Mouse (Mus musculus) intestine, embryonic 16.5 days (tissue): ENCODE results near the gene Sox15. TPM values are rescaled to one million over a fixed set of nuclear protein-coding genes. Genes with fewer than 3 reads are reported as not detected.

ENCODE experiments used
- ATAC-seq: fragments of 200-750 bp; cut with Nextera tagmentation; 2 replicates; pipeline ENCODE4 v1.8.0; 2017; ENCODE audit warnings: moderate TSS enrichment, moderate library complexity
- H3K27ac ChIP-seq: fragments of 300-500 bp; sonication (generic); 2 replicates; pipeline ENCODE4 v1.5.1; 2014; ENCODE audit warnings: mild to moderate bottlenecking, low read length
- H3K27me3 ChIP-seq: fragments of 300-500 bp; sonication (generic); replicated peaks from 2 replicates; pipeline ENCODE4 v1.6.1; 2014; ENCODE audit warnings: low read length, control low read depth, mixed read lengths; ENCODE audit not compliant: control insufficient read depth, insufficient read depth
- H3K36me3 ChIP-seq: fragments of 300-500 bp; sonication (generic); 2 replicates; pipeline ENCODE4 v1.6.1; 2014; ENCODE audit warnings: low read length, control low read depth; ENCODE audit not compliant: control insufficient read depth, insufficient read depth
- H3K4me1 ChIP-seq: fragments of 300-500 bp; sonication (generic); 2 replicates; pipeline ENCODE4 v1.6.1; 2014; ENCODE audit warnings: low read length, control low read depth, mixed read lengths; ENCODE audit not compliant: control insufficient read depth, insufficient read depth
- H3K4me2 ChIP-seq: fragments of 300-500 bp; sonication (generic); 2 replicates; pipeline ENCODE4 v1.6.1; 2014; ENCODE audit warnings: low read depth, low read length, control low read depth
- H3K4me3 ChIP-seq: fragments of 300-500 bp; sonication (generic); 2 replicates; pipeline ENCODE4 v1.5.1; 2014; ENCODE audit warnings: mild to moderate bottlenecking, low read length
- H3K9ac ChIP-seq: fragments of 300-500 bp; sonication (generic); 2 replicates; pipeline ENCODE4 v1.6.1; 2014; ENCODE audit warnings: low read depth, low read length
- H3K9me3 ChIP-seq: fragments of 300-500 bp; sonication (generic); 2 replicates; pipeline ENCODE4 v1.6.1; 2016; ENCODE audit warnings: low read length, control low read depth; ENCODE audit not compliant: control insufficient read depth
- WGBS: fragments of 180-500 bp; shearing (Covaris S2); extraction: QIAGEN DNeasy Blood & Tissue Kit; methylation state at CpG from one replicate; pipeline ENCODE4 v1.1.7; 2014; 5-methylcytosine and 5-hydroxymethylcytosine counted together
- polyA plus RNA-seq: library from polyadenylated mRNA; unstranded; fragments of >200 nt; fragmentation: Nextera tagmentation; extraction: Ambion mirVana; gene quantifications from 2 replicates; pipeline ENCODE4 v1.2.1, GENCODE M21; 2015

Sox15 gene
- polyA plus RNA-seq, 1 experiment from 2014 or later = not detected

- Histone ChIP-seq H3K4me3 (no peak overlapping the region), H3K9me3 (no peaks in the 10 kb centered on the region), H3K9ac (no peak overlapping the region), H3K36me3 (peaks cover 24% of the 10 kb centered on the region), H3K27me3 (no peaks in the 10 kb centered on the region), H3K4me2 (no peak overlapping the region), H3K4me1 (peaks cover 24% of the 10 kb centered on the region), H3K27ac (no peak overlapping the region; the same call in 1 of the 2 replicates)
- 85% methylated on average over 3 of the region's 3 CpGs for WGBS
- ATAC-seq = no peak
Observed at GRCm38 (mm10) chr11:69666665-69667005, 11.5 kb downstream of the Sox15 start.

GRCm38 (mm10) chr11:69670786-69671725 lies 15.9 kb downstream of the Sox15 start:
- peak; percentile 67 for ATAC-seq
- Histone ChIP-seq H3K36me3 (peaks cover 19% of the 10 kb centered on the region), H3K9me3 (no peaks in the 10 kb centered on the region), H3K27me3 (no peaks in the 10 kb centered on the region), H3K27ac (peak overlapping the region; percentile 99), H3K4me1 (peaks cover 22% of the 10 kb centered on the region), H3K4me3 (peak overlapping the region; percentile 99), H3K4me2 (peak overlapping the region; percentile 88), H3K9ac (peak overlapping the region; percentile 99)
- WGBS = under 1% methylated on average over 60 of the region's 61 CpGs

GRCm38 (mm10) chr11:69671726-69672124 lies 16.6 kb downstream of the Sox15 start:
- under 1% methylated on average over 40 of the region's 43 CpGs for WGBS
- peak overlapping the region; percentile 9; the same call in 1 of the 2 replicates for H3K4me2 ChIP-seq
- peaks cover 22% of the 10 kb centered on the region for H3K4me1 ChIP-seq
- H3K4me3 ChIP-seq = peak overlapping the region; percentile 99
- H3K27ac ChIP-seq = peak overlapping the region; percentile 99
- no peaks in the 10 kb centered on the region for H3K9me3 ChIP-seq
- H3K27me3 ChIP-seq = no peaks in the 10 kb centered on the region
- H3K9ac ChIP-seq = peak overlapping the region; percentile 99
- peaks cover 23% of the 10 kb centered on the region for H3K36me3 ChIP-seq
- ATAC-seq = peak; percentile 8; the same call in 1 of the 2 replicates

GRCm38 (mm10) chr11:69672211-69672706 lies 17.1 kb downstream of the Sox15 start, which contains the start of gene Eif4a1:
TSS of gene Eif4a1 (minus strand) at chr11:69672423.
- no peaks in the 10 kb centered on the region for H3K27me3 ChIP-seq
- H3K4me3 ChIP-seq = peak within 1 kb of the TSS; percentile 99
- peak; percentile 98 for ATAC-seq
- under 1% methylated on average over 36 of the region's 36 CpGs for WGBS
- H3K4me2 ChIP-seq = peak within 1 kb of the TSS; percentile 55
- H3K9ac ChIP-seq = peak within 1 kb of the TSS; percentile 99
- H3K27ac ChIP-seq = peak within 1 kb of the TSS; percentile 99
- H3K36me3 ChIP-seq = peaks cover 20% of the 10 kb centered on the region
- peaks cover 22% of the 10 kb centered on the region for H3K4me1 ChIP-seq
- H3K9me3 ChIP-seq = no peaks in the 10 kb centered on the region

GRCm38 (mm10) chr11:69679144-69679543 lies 24.0 kb downstream of the Sox15 start:
- no peak overlapping the region for H3K4me2 ChIP-seq
- peaks cover 12% of the 10 kb centered on the region for H3K36me3 ChIP-seq
- H3K9ac ChIP-seq = no peak overlapping the region
- H3K4me3 ChIP-seq = no peak overlapping the region
- H3K27ac ChIP-seq = no peak overlapping the region
- no peak for ATAC-seq
- 87% methylated on average over 2 of the region's 2 CpGs for WGBS
- H3K27me3 ChIP-seq = no peaks in the 10 kb centered on the region
- peaks cover 21% of the 10 kb centered on the region for H3K4me1 ChIP-seq
- H3K9me3 ChIP-seq = no peaks in the 10 kb centered on the region

GRCm38 (mm10) chr11:69680136-69680855 lies 25.2 kb downstream of the Sox15 start:
- Histone ChIP-seq H3K4me1 (peaks cover 24% of the 10 kb centered on the region), H3K27ac (no peak overlapping the region), H3K9ac (peak overlapping the region; percentile 84; the same call in 1 of the 2 replicates), H3K4me2 (peak overlapping the region; percentile 90), H3K36me3 (peaks cover 12% of the 10 kb centered on the region; the same call in 1 of the 2 replicates), H3K27me3 (no peaks in the 10 kb centered on the region), H3K4me3 (peak overlapping the region; percentile 84; the same call in 1 of the 2 replicates), H3K9me3 (no peaks in the 10 kb centered on the region)
- no peak for ATAC-seq
- WGBS = 89% methylated on average over 30 of the region's 30 CpGs

GRCm38 (mm10) chr11:69681314-69682208 lies 26.4 kb downstream of the Sox15 start, which contains the start of gene Senp3:
TSS of gene Senp3 (minus strand) at chr11:69682084.
- WGBS = under 1% methylated on average over 73 of the region's 80 CpGs

GRCm38 (mm10) chr11:69682209-69682839 lies 27.2 kb downstream of the Sox15 start:
- Histone ChIP-seq H3K9ac (peak overlapping the region; percentile 84), H3K4me2 (peak overlapping the region; percentile 90), H3K36me3 (peaks cover 6% of the 10 kb centered on the region; the same call in 1 of the 2 replicates), H3K27ac (peak overlapping the region; percentile 92), H3K4me1 (peaks cover 41% of the 10 kb centered on the region), H3K9me3 (no peaks in the 10 kb centered on the region), H3K27me3 (no peaks in the 10 kb centered on the region), H3K4me3 (peak overlapping the region; percentile 84)
- peak; percentile 17 for ATAC-seq
- WGBS = 20% methylated on average over 24 of the region's 24 CpGs

More at GRCm38 (mm10) chr11:69681314-69682208, 26.4 kb downstream of the Sox15 start, which contains the start of gene Senp3:
- Histone ChIP-seq H3K27me3 (no peaks in the 10 kb centered on the region), H3K9me3 (no peaks in the 10 kb centered on the region), H3K4me3 (peak within 1 kb of the TSS; percentile 84), H3K36me3 (peaks cover 8% of the 10 kb centered on the region; the same call in 1 of the 2 replicates), H3K27ac (peak within 1 kb of the TSS; percentile 92), H3K9ac (peak within 1 kb of the TSS; percentile 84), H3K4me1 (peaks cover 36% of the 10 kb centered on the region), H3K4me2 (peak within 1 kb of the TSS; percentile 90)
- peak; percentile 93 for ATAC-seq
